Comparison of ENCODE assay signal across 17 mouse cellular contexts in genomic region chr10:84676511-84676910, GRCm38 (mm10).
"Had no signal": no experiment of that assay in that cellular context is flagged by ENCODE, and none has a peak within 500 bp of the region (broad histone marks: within the 10 kb centered on the region; RNA-seq: fewer than 3 reads in every experiment).

No protein-coding gene starts in this region.

- H3K4me3 ChIP-seq: lung, embryonic 15.5 days; megakaryocyte, embryonic 14.5 days; midbrain, embryonic 13.5 days; midbrain, embryonic 15.5 days; neural tube, embryonic 12.5 days; stomach, embryonic 15.5 days had no signal

- H3K9ac ChIP-seq: liver, postnatal 0 days; lung, embryonic 15.5 days; midbrain, embryonic 13.5 days; midbrain, embryonic 15.5 days; neural tube, embryonic 12.5 days; stomach, embryonic 15.5 days had no signal

- H3K4me2 ChIP-seq: lung, embryonic 15.5 days; midbrain, embryonic 13.5 days; midbrain, embryonic 15.5 days; neural tube, embryonic 12.5 days; stomach, embryonic 15.5 days had no signal

- ATAC-seq: lung, postnatal 0 days; midbrain, embryonic 13.5 days; midbrain, embryonic 15.5 days had no signal

- DNase-seq: liver, postnatal 0 days; lung, adult 2 months; lung, postnatal 14 days; lung, postnatal 36 days; right cerebral cortex, postnatal 14 days; thymus, adult 2 months; thymus, postnatal 25 days; thymus, postnatal 4 days had no signal

- H3K9me3 ChIP-seq: lung, embryonic 15.5 days; midbrain, embryonic 13.5 days; midbrain, embryonic 15.5 days; neural tube, embryonic 12.5 days; stomach, embryonic 15.5 days had no signal

- H3K4me1 ChIP-seq: lung, embryonic 15.5 days; midbrain, embryonic 13.5 days; midbrain, embryonic 15.5 days; neural tube, embryonic 12.5 days; stomach, embryonic 15.5 days had no signal

- H3K27me3 ChIP-seq: lung, embryonic 15.5 days; megakaryocyte, embryonic 14.5 days; midbrain, embryonic 13.5 days; midbrain, embryonic 15.5 days; neural tube, embryonic 12.5 days; stomach, embryonic 15.5 days had no signal

- H3K27ac ChIP-seq: lung, embryonic 15.5 days; macrophage; midbrain, embryonic 13.5 days; midbrain, embryonic 15.5 days; neural tube, embryonic 12.5 days; stomach, embryonic 15.5 days; stomach, postnatal 0 days had no signal
